Mouse (Mus musculus): ENCODE data around the gene Nr1h2. TPM values are rescaled to one million over a fixed set of nuclear protein-coding genes. Genes with fewer than 3 reads are reported as not detected.

The Nr1h2 gene
- total and polyA plus RNA-seq, 3 experiments: 49.7 to 82.3 TPM; not detected in 1

DNA sequence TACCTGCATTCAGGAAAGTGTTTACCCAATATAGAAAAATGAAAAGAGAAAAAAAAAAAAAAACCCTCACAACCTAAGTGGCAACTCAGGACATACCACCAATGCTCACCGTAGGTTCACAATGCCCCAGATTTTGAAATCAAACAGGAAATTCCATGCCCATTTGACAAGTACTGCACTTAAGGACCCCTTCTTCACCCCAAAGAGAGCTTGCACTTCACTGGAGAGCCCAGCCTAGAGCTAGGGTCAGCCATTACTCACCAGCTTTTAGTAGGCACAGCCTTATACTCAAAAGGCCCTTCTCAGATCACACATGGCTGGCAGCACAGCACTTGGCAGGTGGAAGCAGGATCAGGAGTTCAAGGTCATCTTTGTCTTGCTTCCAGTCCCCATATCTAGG lies 29.4 kb upstream of the Nr1h2 start:
- H3K36me3 ChIP-seq (ENCODE audit: control insufficient read depth in 1 of 2, insufficient read depth in 2 of 2, low read length in 2 of 2): no peaks in the 10 kb centered on the region
- H3K9me3 ChIP-seq (replicated peaks; ENCODE audit: insufficient read depth, low read length): no peaks in the 10 kb centered on the region
- H3K27ac ChIP-seq (ENCODE audit: control insufficient read depth, low read depth, low read length): no peak overlapping the region
- TF ChIP-seq TCF12 (IDR thresholded peaks at IDR 0.05; ENCODE audit: low read depth, low read length) (no peak), NRF1 (IDR thresholded peaks at IDR 0.05; ENCODE audit: insufficient read depth, low read depth, low read length, poor library complexity, severe bottlenecking) (no peak), UBTF (IDR thresholded peaks at IDR 0.05; ENCODE audit: borderline replicate concordance, insufficient read depth, low read depth, low read length) (no peak), ZNF384 (IDR thresholded peaks at IDR 0.05; ENCODE audit: low read depth, low read length) (no peak), CHD2 (IDR thresholded peaks at IDR 0.05; ENCODE audit: low read length) (no peak), MYC (IDR thresholded peaks at IDR 0.05; ENCODE audit: low read depth, low read length) (no peak), POLR2A (IDR thresholded peaks at IDR 0.05; ENCODE audit: control insufficient read depth in 1 of 2, insufficient read depth in 1 of 2, low read depth in 1 of 2, low read length in 2 of 2, poor library complexity in 1 of 2) (no peak), ZC3H11A (IDR thresholded peaks at IDR 0.05; ENCODE audit: low read depth, low read length) (no peak), EP300 (IDR thresholded peaks at IDR 0.05; ENCODE audit: low read depth in 1 of 2, low read length in 2 of 2) (no peak), TAL1 (IDR thresholded peaks at IDR 0.05; ENCODE audit: low read length) (no peak), MAZ (IDR thresholded peaks at IDR 0.05; ENCODE audit: low read depth, low read length) (no peak)
- no peak for DNase-seq (ENCODE audit: low read depth, low spot score)
- H3K9ac ChIP-seq (ENCODE audit: control insufficient read depth, low read depth, low read length, poor library complexity, severe bottlenecking): no peak overlapping the region
- no peaks in the 10 kb centered on the region for H3K27me3 ChIP-seq (ENCODE audit: control insufficient read depth in 1 of 2, insufficient read depth in 2 of 2, low read length in 2 of 2)
- H3K4me1 ChIP-seq (ENCODE audit: control insufficient read depth in 1 of 2, insufficient read depth in 2 of 2, low read length in 2 of 2): 0 out of 4 replicates have a peak, but pooled peaks cover 0 to 3% of the 10 kb centered on the region in 2 experiments
- no peaks in the 10 kb centered on the region for H3K79me2 ChIP-seq (ENCODE audit: control insufficient read depth, insufficient read depth, low read length, poor library complexity)
- no peak overlapping the region for H3K4me3 ChIP-seq (ENCODE audit: control insufficient read depth in 1 of 2, insufficient read depth in 1 of 2, low read depth in 2 of 2, low read length in 2 of 2)

DNA sequence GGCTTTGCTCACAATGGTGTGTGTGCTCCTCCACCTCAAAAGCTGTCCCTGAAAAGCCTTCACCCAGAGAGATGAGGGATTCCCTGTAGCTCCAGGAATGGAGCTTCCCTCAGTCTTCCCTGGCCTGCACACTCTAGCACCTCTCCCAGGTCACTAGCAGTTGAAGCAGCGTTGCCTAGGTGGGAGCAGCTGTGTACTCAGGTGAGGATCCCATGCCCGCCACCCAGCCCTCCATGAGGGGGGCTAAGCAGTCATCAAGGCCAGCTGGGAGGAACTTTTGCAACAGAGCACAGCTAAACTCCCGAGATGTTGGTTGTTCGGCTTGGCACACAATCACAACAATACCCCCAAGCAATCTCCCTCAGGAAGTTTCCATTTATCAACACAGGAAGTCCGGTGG lies 29.0 kb upstream of the Nr1h2 start:
- Histone ChIP-seq H3K4me1 (ENCODE audit: control insufficient read depth in 1 of 2, insufficient read depth in 2 of 2, low read length in 2 of 2) (0 out of 4 replicates have a peak, but pooled peaks cover 0 to 3% of the 10 kb centered on the region in 2 experiments), H3K4me3 (ENCODE audit: control insufficient read depth in 1 of 2, insufficient read depth in 1 of 2, low read depth in 2 of 2, low read length in 2 of 2) (no peak overlapping the region), H3K9ac (ENCODE audit: control insufficient read depth, low read depth, low read length, poor library complexity, severe bottlenecking) (no peak overlapping the region), H3K27ac (ENCODE audit: control insufficient read depth, low read depth, low read length) (no peak overlapping the region), H3K9me3 (replicated peaks; ENCODE audit: insufficient read depth, low read length) (no peaks in the 10 kb centered on the region), H3K27me3 (ENCODE audit: control insufficient read depth in 1 of 2, insufficient read depth in 2 of 2, low read length in 2 of 2) (no peaks in the 10 kb centered on the region), H3K36me3 (ENCODE audit: control insufficient read depth in 1 of 2, insufficient read depth in 2 of 2, low read length in 2 of 2) (no peaks in the 10 kb centered on the region), H3K79me2 (ENCODE audit: control insufficient read depth, insufficient read depth, low read length, poor library complexity) (no peaks in the 10 kb centered on the region)
- no peak for DNase-seq (ENCODE audit: low read depth, low spot score)
- TF ChIP-seq MXI1 (IDR thresholded peaks at IDR 0.05; ENCODE audit: low read depth, low read length) (no peak), MAZ (IDR thresholded peaks at IDR 0.05; ENCODE audit: low read depth, low read length) (no peak), TCF12 (IDR thresholded peaks at IDR 0.05; ENCODE audit: low read depth, low read length) (no peak)

- TF ChIP-seq USF1 (IDR thresholded peaks at IDR 0.05; ENCODE audit: low read depth, low read length) (no peak), ZKSCAN1 (IDR thresholded peaks at IDR 0.05; ENCODE audit: low read depth, low read length) (no peak), ELF1 (IDR thresholded peaks at IDR 0.05; ENCODE audit: low read depth, low read length) (no peak), CHD1 (IDR thresholded peaks at IDR 0.05; ENCODE audit: low read depth, low read length) (no peak), SIN3A (IDR thresholded peaks at IDR 0.05; ENCODE audit: low read length) (no peak), CHD2 (IDR thresholded peaks at IDR 0.05; ENCODE audit: low read length) (no peak), POLR2AphosphoS2 (IDR thresholded peaks at IDR 0.05; ENCODE audit: low read length) (no peak), ZNF384 (IDR thresholded peaks at IDR 0.05; ENCODE audit: low read depth, low read length) (no peak), EP300 (IDR thresholded peaks at IDR 0.05; ENCODE audit: low read depth in 1 of 2, low read length in 2 of 2) (no peak), CTCF (IDR thresholded peaks at IDR 0.05 in 2 of 3, conservative IDR thresholded peaks at IDR 0.05 in 1 of 3; ENCODE audit: control insufficient read depth in 1 of 3, insufficient read depth in 1 of 3, low read depth in 2 of 3, low read length in 3 of 3, poor library complexity in 1 of 3, severe bottlenecking in 1 of 3) (no peak), MYC (IDR thresholded peaks at IDR 0.05; ENCODE audit: low read depth, low read length) (no peak)
- Histone ChIP-seq H3K36me3 (ENCODE audit: control insufficient read depth in 1 of 2, insufficient read depth in 2 of 2, low read length in 2 of 2) (no peaks in the 10 kb centered on the region), H3K79me2 (ENCODE audit: control insufficient read depth, insufficient read depth, low read length, poor library complexity) (no peaks in the 10 kb centered on the region), H3K9me3 (replicated peaks; ENCODE audit: insufficient read depth, low read length) (no peaks in the 10 kb centered on the region), H3K27me3 (ENCODE audit: control insufficient read depth in 1 of 2, insufficient read depth in 2 of 2, low read length in 2 of 2) (no peaks in the 10 kb centered on the region), H3K27ac (ENCODE audit: control insufficient read depth, low read depth, low read length) (no peak overlapping the region), H3K4me1 (ENCODE audit: control insufficient read depth in 1 of 2, insufficient read depth in 2 of 2, low read length in 2 of 2) (0 out of 4 replicates have a peak, but pooled peaks cover 0 to 3% of the 10 kb centered on the region in 2 experiments), H3K4me3 (ENCODE audit: control insufficient read depth in 1 of 2, insufficient read depth in 1 of 2, low read depth in 2 of 2, low read length in 2 of 2) (no peak overlapping the region), H3K9ac (ENCODE audit: control insufficient read depth, low read depth, low read length, poor library complexity, severe bottlenecking) (no peak overlapping the region)
- DNase-seq (ENCODE audit: low read depth, low spot score): no peak
These were observed 27.9 kb upstream of the Nr1h2 start for GRCm38 (mm10) chr7:44581637-44582036.

Measured in MEL (cell line).